Mouse (Mus musculus) thymus, postnatal 0 days (tissue): ENCODE measurements around the gene Tmem213. TPM values are rescaled to one million over a fixed set of nuclear protein-coding genes. Genes with fewer than 3 reads are reported as not detected.

ENCODE experiments used
- DNase-seq: peaks from one replicate; pipeline ENCODE4 v3.0.0-alpha.2; 2015; ENCODE audit warnings: low spot score
- polyA plus RNA-seq: library from polyadenylated mRNA; unstranded; fragments of >200 nt; fragmentation: Nextera tagmentation; extraction: Ambion mirVana; gene quantifications from 2 replicates; pipeline ENCODE4 v1.2.1, GENCODE M21; 2015

The Tmem213 gene
- polyA plus RNA-seq, 1 experiment from 2014 or later, result 0.31 TPM

GRCm38 (mm10) chr6:38152305-38152704 is 43.2 kb downstream of the Tmem213 start:
- DNase-seq, result no peak

- no peak for DNase-seq
These were observed 47.1 kb downstream of the Tmem213 start for GRCm38 (mm10) chr6:38156204-38156603.

- no peak for DNase-seq
These were observed 48.9 kb downstream of the Tmem213 start for GRCm38 (mm10) chr6:38157925-38158324.

GRCm38 (mm10) chr6:38159576-38159975 is 50.5 kb downstream of the Tmem213 start:
- DNase-seq, result no peak

GRCm38 (mm10) chr6:38160102-38160501 is 51.0 kb downstream of the Tmem213 start:
- peak; percentile 60 for DNase-seq

GRCm38 (mm10) chr6:38160556-38160955 is 51.5 kb downstream of the Tmem213 start:
- no peak for DNase-seq

GRCm38 (mm10) chr6:38162825-38163504 is 53.9 kb downstream of the Tmem213 start:
- DNase-seq, result no peak

GRCm38 (mm10) chr6:38164705-38165104 is 55.6 kb downstream of the Tmem213 start:
- DNase-seq, result no peak

- DNase-seq, result no peak
These were observed 56.3 kb downstream of the Tmem213 start for GRCm38 (mm10) chr6:38165385-38165784.

Other genes with a start within 250 kb of the Tmem213 start
- 12.2 and 15.7 TPM in 2 replicates for gene Trim24, start 238.4 kb upstream of the Tmem213 start, polyA plus RNA-seq
- 1.2 TPM in 2 replicates for gene Svopl, start 62.3 kb upstream of the Tmem213 start, polyA plus RNA-seq
- gene Atp6v0a4, start 15.3 kb downstream of the Tmem213 start, polyA plus RNA-seq, result 0.19 and 0.36 TPM in 2 replicates
- 0.24 and 0.35 TPM in 2 replicates for gene D630045J12Rik, start 144.8 kb downstream of the Tmem213 start, polyA plus RNA-seq
- 2.5 and 2.7 TPM in 2 replicates for gene Zc3hav1l, start 190.0 kb downstream of the Tmem213 start, polyA plus RNA-seq
- 39.7 and 46.3 TPM in 2 replicates for gene Zc3hav1, start 245.3 kb downstream of the Tmem213 start, polyA plus RNA-seq